Mouse (Mus musculus) midbrain, embryonic 11.5 days (tissue): ENCODE results near the gene Tsfm. TPM values are rescaled to one million over a fixed set of nuclear protein-coding genes. Genes with fewer than 3 reads are reported as not detected.
"Not testable (repeated sequence)": the region's sequence is repeated elsewhere in the genome, so short reads cannot be mapped to it uniquely, and the experiment has no call there.

Experiments
- ATAC-seq: fragments of 200-750 bp; cut with Nextera tagmentation; 2 replicates; pipeline ENCODE4 v1.8.0; 2017; ENCODE audit warnings: moderate TSS enrichment, moderate library complexity; ENCODE audit not compliant: low FRiP score
- DNase-seq: peaks from one replicate; pipeline ENCODE4 v3.0.0; 2015; ENCODE audit warnings: low spot score; ENCODE audit errors: missing footprints
- H3K27ac ChIP-seq: fragments of 300-500 bp; sonication (generic); 2 replicates; pipeline ENCODE4 v1.5.1; 2014; ENCODE audit warnings: low read depth, low read length
- H3K27me3 ChIP-seq: fragments of 300-500 bp; sonication (generic); 2 replicates; pipeline ENCODE4 v1.6.1; 2014; ENCODE audit warnings: mild to moderate bottlenecking, low read length, moderate library complexity, mixed read lengths; ENCODE audit not compliant: control insufficient read depth, insufficient read depth
- H3K36me3 ChIP-seq: fragments of 300-500 bp; sonication (generic); 2 replicates; pipeline ENCODE4 v1.6.1; 2014; ENCODE audit warnings: mild to moderate bottlenecking, low read length, moderate library complexity, mixed read lengths; ENCODE audit not compliant: control insufficient read depth, insufficient read depth
- H3K4me1 ChIP-seq: fragments of 300-500 bp; sonication (generic); 2 replicates; pipeline ENCODE4 v1.6.1; 2014; ENCODE audit warnings: low read length; ENCODE audit not compliant: control insufficient read depth, insufficient read depth
- H3K4me2 ChIP-seq: fragments of 300-500 bp; sonication (generic); 2 replicates; pipeline ENCODE4 v1.6.1; 2014; ENCODE audit warnings: mild to moderate bottlenecking, moderate library complexity
- H3K4me3 ChIP-seq: fragments of 300-500 bp; sonication (generic); 2 replicates; pipeline ENCODE4 v1.5.1; 2014; ENCODE audit warnings: low read depth, low read length
- H3K9ac ChIP-seq: fragments of 300-500 bp; sonication (generic); 2 replicates; pipeline ENCODE4 v1.6.1; 2014; ENCODE audit warnings: low read length
- H3K9me3 ChIP-seq: fragments of 300-500 bp; sonication (generic); 2 replicates; pipeline ENCODE4 v1.6.1; 2016; ENCODE audit warnings: low read length; ENCODE audit not compliant: control insufficient read depth
- WGBS: fragments of 180-500 bp; shearing (Covaris S2); extraction: QIAGEN DNeasy Blood & Tissue Kit; methylation state at CpG from one replicate; pipeline ENCODE4 v1.1.7; 2014; 5-methylcytosine and 5-hydroxymethylcytosine counted together
- polyA plus RNA-seq: library from polyadenylated mRNA; unstranded; fragments of >200 nt; fragmentation: Nextera tagmentation; extraction: Ambion mirVana; gene quantifications from 2 replicates; pipeline ENCODE4 v1.2.1, GENCODE M21; 2014

The Tsfm gene
- polyA plus RNA-seq, 1 experiment from 2014 or later, result 80.7 TPM

DNA sequence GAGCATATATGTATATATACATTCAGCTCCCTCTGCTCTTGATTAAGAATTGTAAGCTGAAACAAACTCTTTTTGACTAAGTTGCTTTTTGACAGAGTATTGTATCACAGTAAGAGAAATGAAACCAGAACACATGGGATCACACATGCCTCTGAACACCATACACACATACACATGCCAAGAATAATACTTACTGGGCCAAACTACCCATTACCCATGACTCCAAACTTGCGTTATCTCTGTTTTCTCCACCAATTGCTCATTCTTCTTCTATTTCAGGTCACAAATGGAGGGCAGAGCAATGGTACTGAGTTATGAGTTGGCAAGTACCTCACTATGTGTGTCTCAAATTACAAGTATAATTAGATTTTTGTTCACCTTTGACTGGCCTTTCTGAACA lies 43.3 kb upstream of the Tsfm start:
- no peak overlapping the region for H3K27ac ChIP-seq
- no peaks in the 10 kb centered on the region for H3K27me3 ChIP-seq
- ATAC-seq (no peak), DNase-seq (no peak)
- H3K4me1 ChIP-seq, result peaks cover 18% of the 10 kb centered on the region
- 97% methylated on average over 1 of the region's 1 CpGs for WGBS
- no peak overlapping the region for H3K9ac ChIP-seq
- no peak overlapping the region for H3K4me2 ChIP-seq
- no peak overlapping the region for H3K4me3 ChIP-seq
- no peaks in the 10 kb centered on the region for H3K36me3 ChIP-seq
- no peaks in the 10 kb centered on the region for H3K9me3 ChIP-seq

GRCm38 (mm10) chr10:127072969-127073368 lies 42.3 kb upstream of the Tsfm start:
- not testable (repeated sequence) for H3K4me2 ChIP-seq, H3K36me3 ChIP-seq, H3K9ac ChIP-seq, H3K9me3 ChIP-seq, ATAC-seq, DNase-seq, H3K27me3 ChIP-seq, H3K4me3 ChIP-seq, H3K27ac ChIP-seq
- 85% methylated on average over 2 of the region's 2 CpGs for WGBS
- peaks cover 17% of the 10 kb centered on the region for H3K4me1 ChIP-seq

GRCm38 (mm10) chr10:127072270-127072669 lies 41.6 kb upstream of the Tsfm start:
- ATAC-seq, H3K27me3 ChIP-seq, H3K36me3 ChIP-seq, H3K9ac ChIP-seq, H3K4me3 ChIP-seq, H3K9me3 ChIP-seq, H3K27ac ChIP-seq, DNase-seq, H3K4me2 ChIP-seq: not testable (repeated sequence)
- WGBS, result 88% methylated on average over 4 of the region's 4 CpGs
- peaks cover 14% of the 10 kb centered on the region for H3K4me1 ChIP-seq

DNA sequence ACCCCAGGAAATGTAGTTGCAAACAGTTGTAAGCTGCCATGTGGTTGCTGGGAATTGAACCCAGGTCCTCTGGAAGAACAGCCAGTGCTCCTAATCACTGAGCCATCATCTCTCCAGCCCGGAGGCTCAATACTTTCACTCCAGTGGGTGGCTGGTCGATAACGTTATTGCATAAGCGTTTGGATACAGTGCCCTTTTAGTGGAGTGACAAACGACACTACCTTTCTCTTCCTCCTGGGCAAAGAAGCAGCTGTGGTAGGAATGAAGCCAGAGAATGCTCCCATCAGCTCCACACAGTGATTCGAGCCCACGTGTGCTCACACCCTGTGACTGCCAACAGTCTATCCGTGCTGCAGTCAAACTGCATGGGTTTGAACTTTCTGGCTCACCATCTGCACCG lies 40.6 kb upstream of the Tsfm start:
- Histone ChIP-seq H3K9ac (peak overlapping the region; percentile 77), H3K4me1 (peaks cover 14% of the 10 kb centered on the region), H3K36me3 (peaks cover 15% of the 10 kb centered on the region), H3K27ac (no peak overlapping the region), H3K27me3 (no peaks in the 10 kb centered on the region), H3K4me3 (peak overlapping the region; percentile 63), H3K4me2 (peak overlapping the region; percentile 79), H3K9me3 (no peaks in the 10 kb centered on the region)
- ATAC-seq (no peak), DNase-seq (no peak)
- 82% methylated on average over 9 of the region's 9 CpGs for WGBS

DNA sequence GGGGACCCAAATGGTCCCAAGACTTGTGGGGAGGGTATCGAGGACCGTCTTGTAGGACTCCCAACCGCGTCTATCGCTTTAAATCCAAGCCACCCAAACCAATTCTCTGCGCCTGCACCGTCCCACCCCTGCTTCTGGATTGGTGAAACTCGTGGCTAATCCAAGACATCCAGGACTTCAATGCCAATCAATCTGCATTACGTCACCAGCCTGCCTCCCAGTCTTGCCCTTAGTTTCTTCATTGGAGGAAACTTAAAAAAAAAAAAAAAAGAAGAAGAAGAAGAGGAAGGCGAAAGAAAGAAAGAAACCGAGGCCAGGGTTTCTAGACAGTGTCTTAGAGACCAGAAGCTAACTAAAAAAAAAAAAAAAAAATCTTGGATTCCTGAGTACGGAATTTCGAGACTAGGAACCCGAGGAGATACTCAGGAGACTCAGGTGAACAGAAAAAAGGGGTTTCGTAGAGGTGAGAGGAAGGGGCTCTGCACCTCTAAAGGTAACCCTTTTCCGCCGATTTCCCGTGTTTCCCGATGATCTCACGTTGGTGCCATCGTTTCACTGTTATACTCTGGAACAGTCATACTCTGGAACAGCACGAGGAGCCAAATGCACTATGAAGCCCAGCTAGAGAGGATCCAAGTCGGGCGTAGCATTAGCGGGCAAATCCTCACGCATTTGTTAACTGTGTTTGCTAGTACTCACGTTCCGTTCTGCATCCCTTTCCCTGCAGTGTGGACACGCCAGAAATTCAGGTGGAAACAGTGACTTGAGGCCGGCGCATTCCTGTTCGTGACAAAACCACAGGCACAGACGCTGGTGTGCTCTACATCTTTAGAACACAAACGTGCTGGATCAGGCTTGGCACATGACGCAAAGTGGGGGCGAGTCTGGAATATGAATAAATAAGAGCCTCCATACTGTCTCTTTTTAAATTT lies 39.8 kb upstream of the Tsfm start, which contains the start of gene Tspan31:
Gene Tspan31, minus strand, starts transcription at position 75 of the 932 bp plus-strand sequence.
- peak; percentile 90 for ATAC-seq
- H3K4me3 ChIP-seq, result peak within 1 kb of the TSS; percentile 63
- H3K36me3 ChIP-seq, result peaks cover 23% of the 10 kb centered on the region
- DNase-seq, result peak; percentile 99
- no peaks in the 10 kb centered on the region for H3K27me3 ChIP-seq
- peaks cover 14% of the 10 kb centered on the region for H3K4me1 ChIP-seq
- peak within 1 kb of the TSS; percentile 97 for H3K4me2 ChIP-seq
- peak within 1 kb of the TSS; percentile 88 for H3K27ac ChIP-seq
- H3K9ac ChIP-seq, result peak within 1 kb of the TSS; percentile 79
- H3K9me3 ChIP-seq, result no peaks in the 10 kb centered on the region
- 3% methylated on average over 36 of the region's 36 CpGs for WGBS

GRCm38 (mm10) chr10:127069281-127070189 lies 38.9 kb upstream of the Tsfm start:
- H3K4me1 ChIP-seq, result peaks cover 21% of the 10 kb centered on the region
- peak; percentile 76 for ATAC-seq
- H3K27ac ChIP-seq, result peak overlapping the region; percentile 88
- WGBS, result 10% methylated on average over 30 of the region's 30 CpGs
- DNase-seq, result peak; percentile 95
- peak overlapping the region; percentile 63 for H3K4me3 ChIP-seq
- no peaks in the 10 kb centered on the region for H3K9me3 ChIP-seq
- H3K27me3 ChIP-seq, result no peaks in the 10 kb centered on the region
- peaks cover 32% of the 10 kb centered on the region for H3K36me3 ChIP-seq
- peak overlapping the region; percentile 79 for H3K9ac ChIP-seq
- H3K4me2 ChIP-seq, result peak overlapping the region; percentile 97

- no peaks in the 10 kb centered on the region for H3K9me3 ChIP-seq
- peaks cover 32% of the 10 kb centered on the region for H3K36me3 ChIP-seq
- peak overlapping the region; percentile 97 for H3K4me2 ChIP-seq
- H3K4me3 ChIP-seq, result peak overlapping the region; percentile 63
- H3K27me3 ChIP-seq, result no peaks in the 10 kb centered on the region
- 85% methylated on average over 9 of the region's 9 CpGs for WGBS
- peak overlapping the region; percentile 79 for H3K9ac ChIP-seq
- DNase-seq, result no peak
- H3K4me1 ChIP-seq, result peaks cover 21% of the 10 kb centered on the region
- no peak for ATAC-seq
- H3K27ac ChIP-seq, result no peak overlapping the region
These were observed 37.9 kb upstream of the Tsfm start for GRCm38 (mm10) chr10:127068360-127069038.

DNA sequence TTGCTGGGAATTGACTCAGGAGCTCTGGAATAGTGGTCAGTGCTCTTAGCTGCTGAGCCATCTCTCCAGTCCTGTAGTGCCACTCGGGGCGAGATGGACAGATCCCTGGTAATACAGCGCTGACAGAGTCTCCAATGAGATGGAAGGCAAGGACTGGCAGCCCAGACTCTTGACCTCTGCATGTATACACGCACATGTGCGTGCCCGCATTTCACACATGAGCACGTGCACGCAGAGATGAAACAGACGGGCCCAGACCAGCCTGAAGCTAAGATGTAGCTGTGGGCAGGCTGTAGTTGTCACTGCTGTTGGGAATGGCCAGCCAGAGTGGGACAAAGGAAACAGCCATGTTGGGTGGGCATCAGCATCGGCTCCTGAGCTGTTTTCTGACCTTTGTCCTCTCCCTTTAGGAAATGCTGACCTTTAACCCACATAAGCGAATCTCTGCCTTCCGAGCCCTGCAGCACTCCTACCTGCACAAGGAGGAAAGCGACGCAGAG lies 35.9 kb upstream of the Tsfm start:
- DNase-seq (no peak), ATAC-seq (no peak)
- Histone ChIP-seq H3K9ac (no peak overlapping the region), H3K27me3 (no peaks in the 10 kb centered on the region; the same call in 1 of the 2 replicates), H3K9me3 (no peaks in the 10 kb centered on the region), H3K4me3 (no peak overlapping the region), H3K27ac (no peak overlapping the region), H3K36me3 (peaks cover 32% of the 10 kb centered on the region), H3K4me2 (no peak overlapping the region), H3K4me1 (peaks cover 25% of the 10 kb centered on the region)
- WGBS, result 89% methylated on average over 14 of the region's 14 CpGs
